Mouse (Mus musculus) left cerebral cortex, adult 6 months (tissue): ENCODE measurements around the gene Uggt2. TPM values are rescaled to one million over a fixed set of nuclear protein-coding genes. Genes with fewer than 3 reads are reported as not detected.

Experiments
- long read RNA-seq, 2 experiments: library from polyadenylated mRNA; unstranded; transcript quantifications; one replicate each; pipeline ENCODE4 v2.0.0; 2019 to 2020
- polyA plus RNA-seq: library from polyadenylated mRNA; unstranded; fragments of <200 nt; fragmentation: Nextera tagmentation; gene quantifications from 2 replicates; pipeline ENCODE4 v1.2.3, GENCODE M21; 2021

Gene Uggt2
- 10.5 and 11.4 TPM in 2 replicates for polyA plus RNA-seq
- long read RNA-seq, experiment 1, full-length matches to known transcripts: 10 of 32 reads
- long read RNA-seq, experiment 1, partial matches to known transcripts: 6 of 32 reads
- long read RNA-seq, experiment 1, other reads (novel, unspliced or antisense): 16 of 32 reads
- long read RNA-seq, experiment 2, partial matches to known transcripts: 4 of 16 reads
- long read RNA-seq, experiment 2, other reads (novel, unspliced or antisense): 10 of 16 reads

GRCm38 (mm10) chr14:119098851-119099569, at the start of gene Uggt2:
Uggt2 (minus strand) TSS chr14:119099430.

DNA sequence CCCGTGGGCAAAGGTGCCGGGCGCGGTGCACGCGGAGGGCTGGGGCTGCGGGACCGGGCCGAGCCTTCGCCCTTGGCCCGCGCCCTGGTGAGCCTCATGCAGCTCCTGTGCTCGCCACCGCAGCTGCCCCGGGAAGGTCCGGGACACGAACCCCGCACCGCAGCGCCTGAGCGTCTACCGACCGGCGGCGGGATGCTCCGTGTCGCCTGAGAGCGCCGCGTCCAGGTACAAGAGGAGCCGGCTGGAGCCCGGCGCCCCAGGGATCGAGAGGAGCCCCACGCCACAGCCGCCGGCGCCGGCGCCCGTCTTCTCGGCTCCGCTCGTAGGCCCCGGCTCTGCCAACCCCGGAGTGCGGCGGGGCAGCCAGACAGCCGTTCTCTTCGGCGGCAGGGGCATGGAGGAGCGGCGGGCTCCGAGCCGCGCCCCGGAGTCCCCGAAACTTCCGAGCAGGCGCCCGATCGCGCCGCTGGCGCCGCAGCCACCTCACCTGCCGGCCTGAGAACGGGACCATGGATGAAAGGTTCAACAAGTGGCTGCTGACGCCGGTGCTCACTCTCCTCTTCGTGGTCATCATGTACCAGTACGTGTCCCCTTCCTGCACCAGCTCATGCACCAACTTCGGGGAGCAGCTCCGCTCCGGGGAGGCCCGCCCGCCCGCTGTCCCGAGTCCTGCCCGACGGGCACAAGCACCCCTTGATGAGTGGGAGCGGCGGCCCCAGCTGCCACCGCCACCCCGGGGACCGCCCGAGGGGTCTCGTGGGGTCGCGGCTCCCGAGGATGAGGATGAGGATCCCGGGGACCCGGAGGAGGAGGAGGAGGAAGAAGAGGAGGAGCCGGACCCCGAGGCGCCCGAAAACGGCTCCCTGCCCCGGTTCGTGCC, 38.9 kb upstream of the Uggt2 start, which contains the start of gene Hs6st3:
Gene Hs6st3, plus strand, starts transcription at position 436 of the 880 bp plus-strand sequence.

GRCm38 (mm10) chr14:118937533-118938492, 161.4 kb downstream of the Uggt2 start, which contains the start of gene Dnajc3:
Dnajc3 (plus strand) TSS chr14:118937976.

Other genes with a start within 250 kb of the Uggt2 start
- 11.3 and 13.1 TPM in 2 replicates for gene Dzip1, start 174.0 kb downstream of the Uggt2 start, polyA plus RNA-seq
- 16.2 and 19.7 TPM in 2 replicates for gene Dnajc3, start 161.5 kb downstream of the Uggt2 start, polyA plus RNA-seq
- gene Hs6st3, start 38.9 kb upstream of the Uggt2 start, polyA plus RNA-seq: 1.4 and 4.5 TPM in 2 replicates